Mouse (Mus musculus) Muller cell, postnatal 12 days (primary cell): ENCODE measurements at regions not wholly inside any gene's neighbourhood (a gene's known extent, or its start where the extent isn't known, plus 50 kb on each side); places are given as distances from the start of the nearest gene placed in this dataset.

ENCODE experiments used
- DNase-seq: peaks from one replicate; pipeline ENCODE4 v3.0.0-alpha.2; 2015; ENCODE audit errors: inconsistent ontology term

DNA sequence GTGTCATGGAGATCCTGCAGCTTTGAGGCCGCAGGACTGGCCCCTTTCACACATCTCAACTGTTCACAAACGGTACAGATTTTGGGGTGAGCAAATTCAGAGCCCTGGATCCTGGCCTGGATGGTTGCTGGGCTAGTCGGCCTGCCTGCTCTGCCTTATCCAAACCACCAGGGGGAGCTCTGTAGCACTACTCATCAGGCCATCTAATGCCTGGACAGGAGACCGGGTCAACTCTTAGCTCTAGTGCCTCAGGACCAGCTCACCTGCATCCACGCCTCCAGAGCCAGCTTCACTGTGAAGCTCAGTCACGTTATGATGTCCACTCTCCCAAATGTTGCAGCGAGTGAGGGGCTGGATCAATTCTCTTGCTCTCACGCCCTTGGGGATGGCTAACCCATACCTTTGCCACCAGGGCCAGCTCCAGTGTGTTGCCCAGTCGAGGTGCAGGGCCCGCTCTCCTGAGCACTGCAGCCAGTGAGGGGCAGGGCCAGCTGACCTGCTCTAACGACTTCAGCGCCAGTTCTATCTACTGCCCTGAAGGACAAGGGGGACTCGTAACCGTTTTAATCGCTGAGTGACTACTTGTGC is 206.8 kb downstream of the Etnk1 start:
- DNase-seq, result peak; percentile 32

DNA sequence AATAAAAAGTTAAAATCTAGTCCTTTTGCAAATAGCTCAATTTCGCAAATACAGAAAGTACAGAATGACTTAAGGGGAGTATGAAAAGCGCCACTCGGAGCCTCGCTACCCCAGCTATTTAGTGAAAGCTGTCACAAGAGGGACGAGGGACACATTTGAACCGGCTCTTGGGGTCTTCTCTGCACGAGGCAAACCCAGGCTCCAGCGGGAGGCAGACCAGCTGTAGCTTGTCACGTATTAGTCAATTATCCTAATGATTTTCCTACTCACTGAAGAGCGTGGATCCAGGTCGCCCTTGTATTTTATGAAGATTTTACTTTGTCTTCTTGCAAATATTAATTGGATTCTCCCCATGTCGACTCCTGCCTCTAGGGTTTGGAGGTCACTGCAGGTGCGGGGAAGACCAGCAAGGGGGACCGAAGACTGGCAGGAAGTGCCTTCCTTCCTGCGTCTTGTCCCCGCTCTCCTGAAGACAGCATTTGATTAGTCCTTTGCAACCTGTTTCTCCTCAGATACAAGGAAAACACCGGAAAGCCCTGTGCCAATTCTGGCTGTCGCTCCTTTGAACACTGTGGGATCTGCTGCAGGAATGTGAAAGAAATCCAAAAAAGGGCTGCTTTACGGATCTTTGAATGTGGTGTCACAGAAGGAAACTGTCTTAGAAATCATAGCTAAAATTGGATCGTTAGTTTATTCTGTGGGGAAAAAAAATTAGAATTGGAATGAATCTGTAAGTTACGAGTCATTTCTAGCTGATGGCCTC is 209.1 kb downstream of the Etnk1 start:
- DNase-seq, result no peak

DNA sequence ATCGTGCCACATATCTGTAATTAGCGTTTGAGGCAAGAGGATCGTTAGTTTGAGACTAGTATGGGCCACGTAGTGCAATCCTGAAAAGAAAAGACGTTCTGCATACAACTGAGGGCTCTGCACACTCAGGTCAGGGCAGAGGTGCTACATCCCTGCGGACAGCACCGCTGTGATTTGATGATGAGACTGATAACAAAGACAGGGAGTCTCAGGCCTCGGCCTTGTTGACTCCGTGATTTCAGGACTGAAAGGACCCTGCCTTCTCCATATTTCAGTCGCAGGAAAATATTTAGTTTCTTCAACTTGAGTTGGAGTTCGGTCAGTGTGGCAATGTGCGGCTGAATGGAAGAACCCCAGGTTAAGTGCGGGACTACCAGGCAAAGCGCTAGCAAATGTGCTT is 210.1 kb downstream of the Etnk1 start:
- no peak for DNase-seq

DNA sequence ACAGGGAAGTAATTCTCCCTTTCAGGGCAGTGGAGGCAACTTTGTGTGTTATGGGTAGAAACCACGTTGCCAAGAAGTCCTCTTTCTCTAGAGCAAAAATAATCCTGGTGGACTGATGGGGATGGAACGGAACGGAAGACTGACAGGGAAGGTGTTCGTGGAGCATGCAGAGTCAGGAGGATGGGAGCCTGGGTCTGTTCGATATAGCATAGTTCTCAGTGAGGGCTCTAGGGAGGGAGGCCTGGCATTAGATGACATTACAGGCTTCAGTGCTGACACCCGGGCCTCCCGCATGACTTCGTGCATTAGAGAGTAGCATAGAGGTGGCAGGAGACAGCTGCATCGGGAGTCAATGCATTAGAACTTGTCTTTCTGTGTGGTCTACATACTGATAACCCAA is 211.1 kb downstream of the Etnk1 start:
- DNase-seq, result no peak

DNA sequence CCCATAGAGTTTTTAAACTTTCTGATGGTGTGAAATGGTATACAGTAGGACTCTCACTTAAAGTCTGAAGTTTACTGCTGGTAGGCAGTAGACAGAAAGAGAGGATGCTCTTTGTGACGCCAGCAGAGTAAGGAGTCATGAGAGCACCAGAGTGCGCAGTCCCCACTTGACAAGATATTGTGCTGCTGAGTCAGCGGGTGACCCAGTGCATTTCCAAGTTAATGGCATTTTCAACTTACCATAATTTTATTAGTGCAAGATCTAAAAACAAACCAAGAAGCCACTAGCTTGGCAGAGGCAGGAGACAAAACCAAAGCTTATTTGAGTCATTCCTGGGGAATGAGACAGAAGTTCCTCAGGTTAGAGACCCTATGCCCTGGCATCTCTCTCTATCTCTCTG is 213.5 kb downstream of the Etnk1 start:
- DNase-seq, result no peak

DNA sequence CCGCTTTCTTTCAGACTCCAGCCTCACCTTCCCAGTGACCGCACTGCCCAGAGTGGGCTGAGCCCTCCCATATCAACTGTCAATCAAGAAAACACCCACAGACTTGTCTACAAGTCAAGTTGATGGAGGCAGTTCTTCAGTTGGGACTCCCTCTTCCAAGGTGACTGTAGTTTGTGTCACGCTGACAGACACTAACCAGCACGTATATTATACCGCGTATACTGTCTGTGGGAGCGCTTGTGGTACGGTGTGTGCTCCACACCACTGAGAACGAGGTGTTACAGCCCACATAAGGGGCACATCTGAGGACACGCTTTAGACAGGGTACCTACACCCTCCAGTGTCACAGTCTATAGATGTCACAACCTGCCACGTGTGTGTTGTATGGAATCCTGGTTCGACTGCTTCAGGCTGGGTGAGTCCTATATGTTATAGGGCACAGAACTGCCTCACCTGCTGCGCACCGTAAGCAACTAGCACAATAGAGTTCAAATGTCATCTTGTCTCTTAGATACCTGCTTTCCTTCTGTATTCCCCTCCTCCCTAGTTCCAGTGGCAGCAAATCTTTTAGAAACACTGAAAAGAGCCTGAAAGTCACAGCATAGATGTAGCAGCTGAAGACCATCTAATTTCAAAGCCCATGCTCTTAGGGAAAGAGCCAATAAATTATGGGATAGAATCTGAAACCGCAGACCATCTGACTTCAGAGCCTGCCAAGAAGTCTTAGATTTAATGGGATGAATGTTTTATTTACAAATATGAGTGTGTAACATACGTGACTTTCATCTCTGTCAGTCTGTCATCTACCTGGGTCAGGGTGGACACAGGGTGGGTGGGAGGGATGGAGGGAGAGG is 219.8 kb downstream of the Etnk1 start:
- DNase-seq, result no peak

DNA sequence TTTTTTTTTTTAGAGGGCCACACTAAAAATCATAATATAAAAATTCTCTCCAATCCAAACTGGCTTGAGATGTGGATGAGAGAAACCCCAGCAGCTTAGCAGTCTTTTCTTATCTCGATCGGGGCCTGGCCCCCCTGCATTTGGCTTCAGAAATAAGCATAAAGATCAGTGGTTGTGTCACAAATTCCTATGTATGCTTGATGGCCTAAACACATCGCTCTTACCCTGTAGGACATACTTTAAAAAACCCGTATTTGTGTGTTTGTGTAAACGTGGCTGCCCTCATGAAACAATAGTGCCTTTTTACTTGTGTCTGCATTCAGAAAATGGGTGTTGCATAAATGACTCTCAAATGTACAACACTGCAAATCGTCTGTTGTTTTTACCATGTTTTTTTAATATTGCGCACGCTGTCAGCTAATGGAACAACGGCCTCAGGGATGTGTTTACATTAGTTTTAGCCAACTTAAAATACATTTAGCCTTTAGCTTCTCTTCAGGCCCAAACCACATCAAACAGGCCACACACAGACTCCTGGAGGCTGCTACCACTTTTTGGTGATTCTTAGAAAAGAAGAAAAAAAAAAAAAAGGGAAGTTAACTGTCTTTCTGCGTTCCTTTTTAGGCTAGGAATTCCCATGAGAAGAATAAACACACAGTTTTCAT is 226.7 kb downstream of the Etnk1 start:
- DNase-seq, result no peak

DNA sequence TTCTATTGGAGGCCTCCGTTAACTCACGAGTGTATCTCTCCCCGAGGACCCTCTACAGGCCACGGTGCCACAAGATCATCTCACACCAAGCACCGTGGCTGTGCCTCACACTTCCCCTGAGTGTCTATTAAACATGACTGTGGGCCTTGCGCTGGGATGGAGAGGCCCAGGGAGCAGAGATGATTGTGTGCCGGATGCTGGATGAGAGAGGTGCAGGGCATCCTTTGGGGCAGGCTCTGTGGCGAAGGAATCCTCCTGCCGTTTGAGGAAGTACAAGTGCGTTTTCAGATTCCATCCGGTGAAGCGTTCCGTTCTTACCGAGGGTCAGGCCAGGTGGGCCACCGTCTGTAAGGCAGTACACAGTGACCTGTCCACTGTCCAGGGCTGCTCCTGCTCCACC is 227.4 kb downstream of the Etnk1 start:
- DNase-seq, result no peak

DNA sequence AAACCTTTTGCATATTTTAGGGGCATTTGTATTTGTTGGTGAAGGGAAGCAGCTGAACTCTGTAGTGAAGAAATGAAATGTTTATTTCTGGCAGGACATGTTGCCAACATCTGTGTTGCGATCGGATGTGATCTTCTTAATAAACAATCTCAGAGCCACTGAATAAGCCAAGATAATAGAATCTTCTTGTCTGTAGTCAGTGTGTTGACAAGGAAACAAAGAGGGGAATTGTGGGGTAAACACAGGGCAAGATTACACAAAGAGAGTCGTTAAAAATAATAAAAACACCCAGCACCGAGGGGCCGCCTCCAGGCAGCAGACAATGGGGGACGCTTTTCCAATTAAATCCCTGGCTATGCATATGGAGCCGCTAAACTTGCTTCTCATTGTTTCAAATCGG is 234.4 kb downstream of the Etnk1 start:
- peak; percentile 5 for DNase-seq

DNA sequence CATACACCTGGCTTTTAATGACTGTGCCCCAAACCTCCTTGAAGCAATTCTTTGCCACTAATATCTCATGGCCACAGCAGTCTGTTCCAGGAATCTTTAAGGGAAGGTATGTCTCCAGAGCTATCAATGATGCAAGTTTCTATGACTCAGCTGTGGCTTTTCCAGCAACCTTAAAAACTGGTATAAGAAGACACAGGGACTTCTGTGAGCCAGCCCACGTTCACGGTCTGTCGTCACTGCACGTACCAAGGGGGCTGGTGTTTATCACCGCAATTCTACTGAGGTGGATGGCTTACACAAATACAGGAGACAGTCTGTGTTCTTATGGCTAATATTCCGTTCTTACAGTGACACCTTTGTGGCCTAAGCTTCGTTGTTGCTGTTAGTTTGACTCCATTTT is 234.9 kb downstream of the Etnk1 start:
- peak; percentile 3 for DNase-seq

DNA sequence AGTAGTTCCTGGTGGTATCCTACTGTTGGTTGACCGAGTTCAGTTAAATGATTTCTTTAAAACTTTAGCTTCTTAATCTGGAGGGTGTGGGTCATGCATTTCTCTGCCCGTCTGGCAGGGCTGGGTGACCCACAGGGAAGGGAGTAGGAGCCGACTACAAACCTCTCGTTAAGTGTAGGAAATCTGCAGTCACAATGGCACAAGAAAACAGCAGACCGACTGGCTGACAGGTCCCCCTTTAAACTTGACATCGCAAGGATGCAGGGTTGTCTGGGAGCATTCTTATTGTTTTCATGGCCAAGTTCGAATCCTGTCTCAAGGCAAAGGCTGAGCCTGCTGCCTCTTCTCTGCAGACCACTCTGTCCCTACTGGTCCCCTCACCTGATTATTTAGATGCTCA is 235.7 kb downstream of the Etnk1 start:
- DNase-seq, result no peak

DNA sequence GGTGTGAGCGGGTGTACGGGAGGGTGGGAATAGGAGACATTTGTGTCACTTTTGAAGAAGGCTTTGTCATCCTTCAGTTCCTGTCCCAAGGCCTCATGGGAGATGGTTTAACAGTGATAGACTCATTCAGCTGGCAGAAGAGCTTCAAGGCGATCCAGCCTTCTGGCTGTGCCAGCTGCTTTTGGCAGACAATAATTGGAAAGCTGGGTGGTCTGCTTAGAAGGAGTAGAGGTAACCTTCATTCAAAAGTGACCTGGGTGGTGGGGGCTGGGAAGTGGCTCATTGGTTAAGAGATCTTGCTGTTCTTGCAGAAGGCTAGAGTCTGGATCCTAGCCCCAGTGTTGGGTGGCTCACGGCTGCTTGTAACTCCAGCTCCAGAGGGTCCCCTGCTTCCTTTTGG is 237.5 kb downstream of the Etnk1 start:
- DNase-seq, result no peak

DNA sequence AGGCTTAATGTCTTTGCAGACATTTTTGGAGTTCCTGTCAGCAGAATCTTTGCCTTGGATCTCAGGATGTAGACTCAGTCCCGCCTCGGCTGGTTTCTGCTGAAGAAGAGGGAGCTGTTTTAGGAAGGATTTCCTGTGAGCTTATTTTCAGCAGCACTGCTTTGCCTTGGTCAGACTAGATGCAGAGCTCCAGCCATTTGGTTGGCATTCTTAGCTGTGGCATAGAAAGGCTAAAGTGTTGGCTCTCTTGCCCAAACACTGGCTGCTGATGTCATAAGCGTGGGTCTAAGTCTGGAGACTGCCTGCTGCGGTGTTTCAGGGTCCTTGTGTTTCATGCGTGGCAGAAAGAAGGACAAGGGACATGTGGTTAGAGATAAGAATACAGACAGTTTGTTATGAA is 245.0 kb downstream of the Etnk1 start:
- no peak for DNase-seq

DNA sequence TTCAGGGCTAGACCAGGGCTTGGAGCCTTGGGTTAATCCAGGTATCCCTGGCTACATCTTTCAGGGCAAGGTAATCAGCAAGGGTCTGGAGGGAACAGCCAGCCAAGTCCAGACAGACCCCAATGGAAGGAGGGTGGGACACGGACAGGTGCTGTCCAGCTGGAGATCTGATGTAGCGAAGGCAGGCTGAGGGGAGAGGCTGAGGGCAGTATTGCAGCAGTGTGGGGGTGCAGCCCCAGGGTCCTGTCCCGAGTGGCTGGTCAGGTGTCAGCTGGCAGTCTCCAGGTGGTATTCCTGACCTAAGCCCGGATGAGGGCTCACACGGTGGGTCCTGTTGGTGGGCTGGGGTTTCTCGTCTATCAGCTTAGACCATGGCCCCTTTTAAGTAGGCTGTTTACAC is 245.7 kb downstream of the Etnk1 start:
- no peak for DNase-seq

DNA sequence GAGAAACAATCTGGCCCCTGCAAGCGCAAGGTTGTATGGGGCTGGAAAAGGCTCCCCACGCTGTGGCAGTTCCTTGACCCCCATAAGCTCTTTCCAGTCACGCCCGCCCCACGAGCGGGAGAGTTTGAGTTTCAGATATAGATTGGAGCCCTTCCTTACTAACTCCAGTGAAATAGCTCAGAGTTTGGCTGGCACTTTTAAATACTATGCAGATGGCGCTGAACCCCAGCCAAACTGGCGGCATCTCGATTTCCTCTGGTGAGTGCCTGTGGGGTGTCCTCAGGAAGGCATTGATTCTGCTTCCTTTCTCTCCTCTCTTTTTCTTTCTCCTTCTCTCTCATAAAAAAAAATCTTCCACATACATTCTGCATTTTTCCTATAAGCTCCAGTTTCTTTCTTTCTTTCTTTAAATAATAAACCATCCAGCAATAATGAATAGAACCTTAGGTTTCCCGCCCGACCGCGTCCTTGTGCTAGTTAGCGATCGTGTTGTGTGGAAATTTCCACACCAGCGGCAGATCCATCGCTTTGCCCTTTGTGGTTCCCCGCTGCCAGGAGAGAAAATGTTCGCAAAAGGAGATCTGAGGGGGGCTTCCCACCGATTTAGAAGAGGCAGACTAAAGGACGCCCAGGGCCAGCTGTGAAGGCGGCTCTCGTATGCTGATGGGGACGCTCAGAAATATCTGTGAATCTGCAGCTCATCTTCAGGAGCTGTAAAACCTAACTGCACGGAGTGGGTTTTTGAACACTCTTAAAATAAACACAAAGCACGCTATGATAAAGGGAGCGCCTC is 247.8 kb downstream of the Etnk1 start:
- DNase-seq, result no peak

DNA sequence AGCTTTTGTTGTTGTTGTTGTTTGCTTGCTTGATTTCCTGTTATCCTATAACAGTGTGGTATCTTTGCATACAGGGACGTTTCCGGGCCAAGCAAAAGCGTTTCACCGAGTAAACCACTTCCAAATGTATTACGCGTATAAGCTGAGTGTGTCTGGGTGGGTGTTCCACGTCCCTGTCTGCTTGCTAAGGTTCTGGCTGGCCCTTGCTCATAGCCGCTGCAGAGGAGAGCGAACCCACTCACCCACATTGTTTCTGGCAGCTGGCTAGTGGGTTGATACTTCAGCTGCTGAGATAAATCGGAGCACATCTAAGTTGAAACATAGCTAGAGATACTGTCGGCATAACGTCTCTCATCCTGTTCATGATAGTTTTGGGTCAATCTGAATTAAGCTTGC is 248.4 kb downstream of the Etnk1 start:
- no peak for DNase-seq

DNA sequence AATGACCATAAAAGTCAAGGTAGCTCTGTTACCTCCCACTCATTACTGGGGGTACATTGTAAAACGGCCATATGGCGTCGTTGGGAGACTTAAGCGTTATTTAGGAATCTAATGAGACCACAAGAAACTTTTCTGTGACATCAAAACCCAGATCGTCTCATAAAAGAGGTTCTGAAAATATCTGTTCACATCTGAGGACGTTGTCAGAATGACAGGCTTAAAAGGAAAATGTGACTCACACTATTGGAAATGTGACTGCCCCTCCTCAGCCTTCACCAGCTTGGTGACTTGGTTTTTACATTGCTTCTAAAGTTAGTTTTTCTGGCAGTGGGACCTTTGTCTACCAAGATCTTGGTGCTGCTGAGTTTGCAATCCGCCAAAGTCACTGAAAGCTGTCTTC is 252.9 kb downstream of the Etnk1 start:
- no peak for DNase-seq

DNA sequence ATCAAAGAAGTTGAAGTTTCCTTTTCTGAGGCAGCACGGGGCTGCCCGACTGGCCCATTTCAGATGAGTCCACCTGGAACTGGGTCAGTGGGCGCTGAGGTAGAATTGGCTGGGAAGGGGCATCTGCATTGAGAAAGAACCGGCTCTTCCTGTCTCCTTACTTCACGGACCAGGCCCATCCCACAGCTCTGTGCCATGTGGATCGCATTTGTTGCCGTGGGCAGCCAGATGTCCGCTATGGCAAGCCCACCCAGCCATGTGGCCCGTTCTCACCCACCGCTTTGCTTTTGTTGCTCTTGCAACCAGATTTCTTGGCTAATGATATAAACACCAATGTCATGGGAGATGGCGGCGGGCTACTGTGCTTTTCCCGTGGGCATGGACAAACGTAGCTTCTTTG is 256.0 kb downstream of the Etnk1 start:
- DNase-seq, result no peak

DNA sequence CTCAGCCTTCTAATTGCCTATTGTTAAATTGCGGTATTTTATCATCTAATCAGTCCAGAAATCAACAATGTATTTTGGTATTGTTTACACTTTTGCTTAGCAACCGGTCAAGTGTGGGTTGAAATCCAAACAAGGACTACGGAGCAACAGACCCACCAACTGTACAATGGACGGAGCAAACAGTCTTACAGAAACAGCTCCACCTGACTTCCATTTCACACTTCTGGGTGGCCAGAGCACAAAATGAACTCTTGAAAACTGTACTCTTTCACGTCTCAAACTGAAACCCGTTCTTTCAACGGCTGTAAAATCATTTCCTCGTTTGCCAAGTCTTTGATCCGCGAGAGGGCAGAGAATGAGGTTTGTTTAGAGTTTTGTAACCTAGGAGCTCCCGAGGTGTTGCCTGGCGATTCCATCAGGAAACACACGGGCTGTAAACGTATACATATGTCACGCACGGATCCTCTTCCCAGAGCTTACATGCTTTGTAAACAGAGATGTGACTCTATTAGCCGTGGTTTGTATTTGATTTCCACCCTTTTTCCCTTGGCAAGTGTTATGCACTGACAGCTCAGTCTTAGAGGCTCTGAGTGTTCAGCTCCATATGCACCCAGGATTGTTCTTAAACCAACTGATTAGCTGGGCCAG is 258.3 kb downstream of the Etnk1 start:
- no peak for DNase-seq

DNA sequence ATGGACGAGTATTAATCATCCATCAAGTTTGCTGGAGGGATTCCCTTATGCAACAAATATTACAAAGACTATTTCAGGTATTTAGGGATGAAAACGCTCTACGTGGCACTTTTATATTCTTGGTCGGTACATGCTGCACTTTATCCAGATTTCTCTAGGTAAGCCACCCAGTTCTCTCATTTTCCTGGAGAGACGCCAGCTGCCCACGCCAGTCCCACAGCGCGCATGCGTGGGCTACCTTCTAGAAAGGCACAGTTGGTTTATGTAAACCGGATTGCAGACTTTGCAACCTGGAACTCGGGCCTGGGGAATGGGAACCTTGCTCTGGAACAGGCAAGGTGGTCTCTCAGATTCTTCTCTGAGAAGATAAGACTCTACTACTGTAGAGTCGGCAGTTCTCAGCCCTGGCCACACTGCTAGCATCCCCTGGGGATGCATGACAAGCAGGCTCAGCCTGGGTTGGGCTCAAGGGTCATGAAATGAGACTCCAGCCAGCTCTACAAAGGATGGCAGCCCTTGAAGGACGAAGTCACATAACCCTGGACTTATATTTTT is 265.0 kb downstream of the Etnk1 start:
- no peak for DNase-seq
